Mouse (Mus musculus): Measurements from ENCODE around the gene Adamts20. TPM values are rescaled to one million over a fixed set of nuclear protein-coding genes. Genes with fewer than 3 reads are reported as not detected.

The Adamts20 gene
- polyA plus RNA-seq, 1 experiment from 2014 or later, result 1.3 TPM

GRCm38 (mm10) chr15:94344317-94344716 lies 120.9 kb downstream of the Adamts20 start:
- H3K36me3 ChIP-seq, result no peaks in the 10 kb centered on the region
- no peaks in the 10 kb centered on the region for H3K27me3 ChIP-seq (replicated peaks)
- H3K27ac ChIP-seq (ENCODE audit: poor library complexity, severe bottlenecking), result no peak overlapping the region
- no peak for ATAC-seq (ENCODE audit: insufficient number of reproducible peaks, low FRiP score)
- no peak overlapping the region for H3K4me3 ChIP-seq
- H3K4me1 ChIP-seq (replicated peaks), result no peaks in the 10 kb centered on the region
- H3K4me2 ChIP-seq, result no peak overlapping the region
- H3K9ac ChIP-seq, result no peak overlapping the region
- peaks cover 4% of the 10 kb centered on the region; the same call in 1 of the 2 replicates for H3K9me3 ChIP-seq (replicated peaks)
- WGBS, result 83% methylated on average over 5 of the region's 5 CpGs

GRCm38 (mm10) chr15:94342365-94342764 lies 122.9 kb downstream of the Adamts20 start:
- no peak overlapping the region for H3K4me2 ChIP-seq

DNA sequence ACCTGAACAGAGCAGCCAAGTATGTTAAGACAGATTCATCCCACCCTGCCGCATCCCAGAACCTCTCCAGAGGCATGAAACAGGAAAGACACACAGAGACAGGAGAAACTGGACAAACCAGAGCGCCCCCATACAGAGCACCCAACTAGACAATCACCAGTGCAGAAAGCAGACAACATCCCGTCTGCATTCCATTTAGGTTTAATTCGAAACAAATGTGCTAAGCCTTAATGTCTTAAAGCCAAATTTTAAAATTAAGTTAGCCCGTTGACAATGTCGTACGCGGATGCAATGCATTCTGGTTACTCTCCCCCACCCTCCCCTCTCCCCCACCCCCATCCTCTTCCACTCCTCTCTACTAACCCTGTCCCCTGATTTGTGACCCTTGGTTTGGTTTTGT lies 126.2 kb downstream of the Adamts20 start:
- Histone ChIP-seq H3K36me3 (no peaks in the 10 kb centered on the region), H3K4me1 (replicated peaks) (0 out of 2 replicates have a peak, but pooled peaks cover 3% of the 10 kb centered on the region), H3K9ac (no peak overlapping the region), H3K9me3 (replicated peaks) (peaks cover under 1% of the 10 kb centered on the region; the same call in 1 of the 2 replicates), H3K27ac (ENCODE audit: poor library complexity, severe bottlenecking) (no peak overlapping the region), H3K4me3 (no peak overlapping the region), H3K27me3 (replicated peaks) (no peaks in the 10 kb centered on the region), H3K4me2 (no peak overlapping the region)
- WGBS, result 87% methylated on average over 8 of the region's 8 CpGs
- no peak for ATAC-seq (ENCODE audit: insufficient number of reproducible peaks, low FRiP score)

More at GRCm38 (mm10) chr15:94342365-94342764, 122.9 kb downstream of the Adamts20 start:
- Histone ChIP-seq H3K4me3 (no peak overlapping the region), H3K27ac (ENCODE audit: poor library complexity, severe bottlenecking) (no peak overlapping the region), H3K4me1 (replicated peaks) (0 out of 2 replicates have a peak, but pooled peaks cover 3% of the 10 kb centered on the region), H3K9ac (no peak overlapping the region), H3K9me3 (replicated peaks) (peaks cover 4% of the 10 kb centered on the region; the same call in 1 of the 2 replicates), H3K27me3 (replicated peaks) (no peaks in the 10 kb centered on the region), H3K36me3 (no peaks in the 10 kb centered on the region)
- ATAC-seq (ENCODE audit: insufficient number of reproducible peaks, low FRiP score), result no peak
- WGBS, result 63% methylated on average over 10 of the region's 10 CpGs

GRCm38 (mm10) chr15:94334586-94334985 lies 130.6 kb downstream of the Adamts20 start:
- Histone ChIP-seq H3K4me3 (no peak overlapping the region), H3K27ac (ENCODE audit: poor library complexity, severe bottlenecking) (no peak overlapping the region), H3K4me2 (no peak overlapping the region), H3K9ac (no peak overlapping the region), H3K9me3 (replicated peaks) (no peaks in the 10 kb centered on the region), H3K27me3 (replicated peaks) (no peaks in the 10 kb centered on the region), H3K4me1 (replicated peaks) (0 out of 2 replicates have a peak, but pooled peaks cover 3% of the 10 kb centered on the region), H3K36me3 (no peaks in the 10 kb centered on the region)
- no peak for ATAC-seq (ENCODE audit: insufficient number of reproducible peaks, low FRiP score)
- WGBS, result 68% methylated on average over 10 of the region's 10 CpGs

DNA sequence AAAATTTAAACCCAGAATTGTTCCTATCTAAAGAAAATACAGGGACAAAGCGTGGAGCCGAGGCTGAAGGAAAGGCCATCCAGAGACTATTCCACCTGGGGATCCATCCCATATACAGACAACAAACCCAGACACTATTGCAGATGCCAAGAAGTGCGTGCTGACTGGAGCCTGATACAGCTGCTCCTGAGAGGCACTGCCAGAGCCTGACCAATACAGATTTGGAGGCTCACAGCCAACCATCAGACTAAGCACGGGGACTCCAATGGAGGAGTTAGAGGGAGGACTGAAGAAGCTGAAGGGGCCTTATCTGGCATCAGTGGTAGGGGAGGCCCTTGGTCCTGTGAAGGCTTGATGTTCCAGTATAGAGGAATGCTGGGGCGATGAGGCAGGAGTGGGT lies 138.6 kb downstream of the Adamts20 start:
- no peak for ATAC-seq (ENCODE audit: insufficient number of reproducible peaks, low FRiP score)
- H3K4me3 ChIP-seq, result no peak overlapping the region
- H3K4me1 ChIP-seq (replicated peaks), result peaks cover 18% of the 10 kb centered on the region
- no peaks in the 10 kb centered on the region for H3K9me3 ChIP-seq (replicated peaks)
- H3K4me2 ChIP-seq, result no peak overlapping the region
- H3K27ac ChIP-seq (ENCODE audit: poor library complexity, severe bottlenecking), result peak overlapping the region; percentile 44; the same call in 1 of the 2 replicates
- H3K36me3 ChIP-seq, result no peaks in the 10 kb centered on the region
- H3K27me3 ChIP-seq (replicated peaks), result no peaks in the 10 kb centered on the region
- H3K9ac ChIP-seq, result no peak overlapping the region
- WGBS, result 78% methylated on average over 5 of the region's 5 CpGs

DNA sequence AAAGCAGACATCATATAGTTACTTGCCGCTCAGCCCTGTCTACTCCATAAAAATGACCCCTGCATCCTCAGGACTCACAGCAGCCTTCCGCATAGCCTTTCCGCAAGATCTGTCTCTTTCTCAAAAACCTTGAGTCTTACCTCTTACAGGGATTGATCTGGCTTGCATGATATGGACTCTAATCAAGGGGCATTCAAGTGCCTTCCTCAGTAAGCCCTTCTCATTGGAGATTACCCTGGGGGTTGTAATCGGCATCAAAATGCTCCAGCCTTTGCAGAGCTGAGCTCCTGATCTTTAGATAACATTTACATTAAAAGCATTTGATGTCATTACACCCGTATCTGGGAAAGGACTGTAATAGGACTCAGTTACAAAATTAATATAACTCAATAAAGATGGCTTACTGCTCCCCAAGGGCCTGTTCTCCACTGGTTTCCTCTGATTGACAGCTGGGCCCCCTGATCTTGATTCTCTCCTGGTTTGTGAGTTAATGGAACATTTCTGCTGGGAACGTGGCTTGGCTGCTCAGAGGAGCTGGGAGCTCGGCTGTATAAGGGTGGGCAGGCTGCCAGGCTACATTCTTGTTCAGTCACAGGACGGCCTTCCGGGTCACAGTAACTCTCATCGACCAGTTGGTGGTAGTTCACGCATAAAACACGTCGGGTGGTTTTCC lies 139.6 kb downstream of the Adamts20 start:
- Histone ChIP-seq H3K9me3 (replicated peaks) (no peaks in the 10 kb centered on the region), H3K9ac (no peak overlapping the region), H3K4me3 (no peak overlapping the region), H3K4me1 (replicated peaks) (peaks cover 18% of the 10 kb centered on the region), H3K27me3 (replicated peaks) (no peaks in the 10 kb centered on the region), H3K36me3 (no peaks in the 10 kb centered on the region), H3K4me2 (0 out of 2 replicates have a peak overlapping the region, but pooled peaks have one; percentile 1), H3K27ac (ENCODE audit: poor library complexity, severe bottlenecking) (peak overlapping the region; percentile 44)
- peak; percentile 80 for ATAC-seq (ENCODE audit: insufficient number of reproducible peaks, low FRiP score)
- 38% methylated on average over 13 of the region's 13 CpGs for WGBS

GRCm38 (mm10) chr15:94316171-94316570 lies 149.0 kb downstream of the Adamts20 start:
- no peak for ATAC-seq (ENCODE audit: insufficient number of reproducible peaks, low FRiP score)
- no peak overlapping the region for H3K9ac ChIP-seq
- WGBS, result 87% methylated on average over 3 of the region's 3 CpGs
- no peak overlapping the region for H3K4me2 ChIP-seq
- H3K4me3 ChIP-seq, result no peak overlapping the region
- no peaks in the 10 kb centered on the region for H3K9me3 ChIP-seq (replicated peaks)
- H3K27ac ChIP-seq (ENCODE audit: poor library complexity, severe bottlenecking), result no peak overlapping the region
- no peaks in the 10 kb centered on the region for H3K27me3 ChIP-seq (replicated peaks)
- no peaks in the 10 kb centered on the region for H3K4me1 ChIP-seq (replicated peaks)
- H3K36me3 ChIP-seq, result no peaks in the 10 kb centered on the region

DNA sequence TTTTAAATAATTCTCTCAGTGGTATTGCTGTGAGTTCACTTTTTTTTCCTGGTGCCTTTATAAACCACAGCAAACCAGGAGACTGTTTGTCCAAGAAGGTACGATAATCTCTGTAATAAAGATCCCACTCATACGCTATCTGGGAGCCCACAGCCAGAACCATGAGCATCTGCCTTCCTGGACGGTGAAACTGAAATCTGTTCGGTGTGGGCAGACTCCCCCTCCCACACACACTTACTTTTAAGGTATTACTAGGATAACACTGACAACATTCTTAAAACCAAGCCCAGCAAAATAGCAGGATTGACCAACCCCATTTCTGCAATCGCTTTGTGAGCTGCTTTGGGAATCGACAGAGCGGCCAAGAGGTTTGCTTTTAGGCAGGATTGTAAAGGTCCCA lies 155.5 kb downstream of the Adamts20 start:
- 76% methylated on average over 7 of the region's 7 CpGs for WGBS
- ATAC-seq (ENCODE audit: insufficient number of reproducible peaks, low FRiP score), result no peak
- Histone ChIP-seq H3K36me3 (no peaks in the 10 kb centered on the region), H3K4me3 (no peak overlapping the region), H3K4me1 (replicated peaks) (no peaks in the 10 kb centered on the region), H3K4me2 (no peak overlapping the region), H3K9ac (no peak overlapping the region), H3K9me3 (replicated peaks) (no peaks in the 10 kb centered on the region), H3K27me3 (replicated peaks) (no peaks in the 10 kb centered on the region), H3K27ac (ENCODE audit: poor library complexity, severe bottlenecking) (no peak overlapping the region)

DNA sequence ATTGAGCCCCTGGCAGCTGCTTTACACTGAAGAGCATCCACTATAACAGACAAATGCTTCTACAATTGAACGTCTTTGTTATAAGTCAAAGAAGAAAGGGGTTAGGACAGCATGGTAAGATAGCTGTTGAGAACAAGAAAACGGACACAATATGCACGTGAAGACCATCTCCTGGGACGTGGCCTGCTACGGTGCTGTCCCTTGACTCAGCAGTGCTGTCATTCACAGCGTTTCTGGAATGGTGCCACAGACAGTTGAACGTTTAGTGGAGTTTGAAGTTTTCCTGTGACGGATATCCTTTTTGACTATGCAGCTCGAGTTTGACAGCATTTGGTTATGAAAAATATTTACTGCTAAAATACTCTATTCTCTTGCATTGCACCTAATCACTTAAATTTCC lies 157.3 kb downstream of the Adamts20 start:
- Histone ChIP-seq H3K27me3 (replicated peaks) (no peaks in the 10 kb centered on the region), H3K36me3 (no peaks in the 10 kb centered on the region), H3K4me3 (no peak overlapping the region), H3K27ac (ENCODE audit: poor library complexity, severe bottlenecking) (no peak overlapping the region), H3K4me1 (replicated peaks) (no peaks in the 10 kb centered on the region), H3K9me3 (replicated peaks) (no peaks in the 10 kb centered on the region), H3K4me2 (no peak overlapping the region), H3K9ac (no peak overlapping the region)
- no peak for ATAC-seq (ENCODE audit: insufficient number of reproducible peaks, low FRiP score)
- WGBS, result 70% methylated on average over 9 of the region's 9 CpGs

GRCm38 (mm10) chr15:94303151-94303550 lies 162.1 kb downstream of the Adamts20 start:
- Histone ChIP-seq H3K27ac (ENCODE audit: poor library complexity, severe bottlenecking) (no peak overlapping the region), H3K9me3 (replicated peaks) (no peaks in the 10 kb centered on the region), H3K36me3 (no peaks in the 10 kb centered on the region), H3K9ac (no peak overlapping the region), H3K4me2 (no peak overlapping the region), H3K4me1 (replicated peaks) (no peaks in the 10 kb centered on the region), H3K27me3 (replicated peaks) (no peaks in the 10 kb centered on the region), H3K4me3 (no peak overlapping the region)
- WGBS, result 75% methylated on average over 3 of the region's 3 CpGs
- ATAC-seq (ENCODE audit: insufficient number of reproducible peaks, low FRiP score), result no peak

DNA sequence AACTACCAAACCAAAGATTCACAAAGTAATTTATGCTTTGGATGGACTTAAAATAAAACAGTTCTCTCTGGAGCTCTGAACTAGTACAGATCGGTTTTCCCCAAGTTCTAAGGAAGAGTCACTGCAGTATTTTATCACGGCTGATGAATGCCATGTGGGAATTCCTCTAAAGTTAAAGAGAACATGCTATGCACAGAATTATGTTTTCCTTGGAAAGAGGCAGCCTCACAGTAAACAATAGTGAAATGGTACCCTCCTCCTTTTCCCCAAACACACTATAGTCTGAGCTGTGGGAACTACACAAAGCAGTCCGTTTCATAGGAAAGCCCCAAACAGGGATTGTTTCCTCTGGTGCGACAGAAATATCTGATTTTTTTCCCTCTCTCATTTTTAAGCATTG lies 171.1 kb downstream of the Adamts20 start:
- no peaks in the 10 kb centered on the region for H3K4me1 ChIP-seq (replicated peaks)
- no peaks in the 10 kb centered on the region for H3K9me3 ChIP-seq (replicated peaks)
- 63% methylated on average over 4 of the region's 4 CpGs for WGBS
- H3K27ac ChIP-seq (ENCODE audit: poor library complexity, severe bottlenecking), result no peak overlapping the region
- H3K27me3 ChIP-seq (replicated peaks), result no peaks in the 10 kb centered on the region
- no peak overlapping the region for H3K4me2 ChIP-seq
- no peaks in the 10 kb centered on the region for H3K36me3 ChIP-seq
- H3K4me3 ChIP-seq, result no peak overlapping the region
- no peak for ATAC-seq (ENCODE audit: insufficient number of reproducible peaks, low FRiP score)
- no peak overlapping the region for H3K9ac ChIP-seq

GRCm38 (mm10) chr15:94288015-94288414 lies 177.2 kb downstream of the Adamts20 start:
- WGBS, result 75% methylated on average over 2 of the region's 2 CpGs
- Histone ChIP-seq H3K27ac (ENCODE audit: poor library complexity, severe bottlenecking) (no peak overlapping the region), H3K9ac (no peak overlapping the region), H3K4me2 (no peak overlapping the region), H3K27me3 (replicated peaks) (no peaks in the 10 kb centered on the region), H3K4me1 (replicated peaks) (no peaks in the 10 kb centered on the region), H3K36me3 (no peaks in the 10 kb centered on the region), H3K9me3 (replicated peaks) (no peaks in the 10 kb centered on the region), H3K4me3 (no peak overlapping the region)
- no peak for ATAC-seq (ENCODE audit: insufficient number of reproducible peaks, low FRiP score)
